Mouse (Mus musculus) midbrain, embryonic 14.5 days (tissue): ENCODE measurements at regions not wholly inside any gene's neighbourhood (a gene's known extent, or its start where the extent isn't known, plus 50 kb on each side); places are given as distances from the start of the nearest gene placed in this dataset.

Source experiments
- ATAC-seq: fragments of 200-750 bp; cut with Nextera tagmentation; 2 replicates; pipeline ENCODE4 v1.8.0; 2017; ENCODE audit warnings: moderate number of reproducible peaks, moderate library complexity; ENCODE audit not compliant: low FRiP score, low TSS enrichment
- DNase-seq: peaks from one replicate; pipeline ENCODE4 v3.0.0-alpha.2; 2015
- H3K27ac ChIP-seq: fragments of 300-500 bp; sonication (generic); replicated peaks from 2 replicates; pipeline ENCODE4 v1.5.1; 2014; ENCODE audit warnings: mild to moderate bottlenecking, low read depth, low read length, moderate library complexity
- H3K27me3 ChIP-seq: fragments of 300-500 bp; sonication (generic); 2 replicates; pipeline ENCODE4 v1.6.1; 2014; ENCODE audit warnings: low read length, control low read depth, mixed read lengths; ENCODE audit not compliant: control insufficient read depth, insufficient read depth
- H3K36me3 ChIP-seq: fragments of 300-500 bp; sonication (generic); 2 replicates; pipeline ENCODE4 v1.6.1; 2014; ENCODE audit warnings: low read length, control low read depth; ENCODE audit not compliant: control insufficient read depth, insufficient read depth
- H3K4me1 ChIP-seq: fragments of 300-500 bp; sonication (generic); 2 replicates; pipeline ENCODE4 v1.6.1; 2014; ENCODE audit warnings: mild to moderate bottlenecking, antibody characterized with exemption, low read length, control low read depth; ENCODE audit not compliant: control insufficient read depth, insufficient read depth
- H3K4me2 ChIP-seq: fragments of 300-500 bp; sonication (generic); 2 replicates; pipeline ENCODE4 v1.6.1; 2014; ENCODE audit warnings: mild to moderate bottlenecking, low read length, moderate library complexity
- H3K4me3 ChIP-seq: fragments of 300-500 bp; sonication (generic); replicated peaks from 2 replicates; pipeline ENCODE4 v1.5.1; 2014; ENCODE audit warnings: low read depth, low read length
- H3K9ac ChIP-seq: fragments of 300-500 bp; sonication (generic); replicated peaks from 2 replicates; pipeline ENCODE4 v1.6.1; 2014; ENCODE audit warnings: mild to moderate bottlenecking, low read length, moderate library complexity
- H3K9me3 ChIP-seq: fragments of 300-500 bp; sonication (generic); 2 replicates; pipeline ENCODE4 v1.6.1; 2016; ENCODE audit warnings: low read length, control low read depth, mixed read lengths; ENCODE audit not compliant: control insufficient read depth
- WGBS: fragments of 180-500 bp; shearing (Covaris S2); extraction: QIAGEN DNeasy Blood & Tissue Kit; methylation state at CpG from one replicate; pipeline ENCODE4 v1.1.7; 2014; 5-methylcytosine and 5-hydroxymethylcytosine counted together

- H3K4me3 ChIP-seq, result no peak overlapping the region
- DNase-seq, result no peak
- 93% methylated on average over 4 of the region's 4 CpGs for WGBS
- no peak overlapping the region for H3K27ac ChIP-seq
- no peaks in the 10 kb centered on the region for H3K36me3 ChIP-seq
- no peak for ATAC-seq
- H3K27me3 ChIP-seq, result no peaks in the 10 kb centered on the region
- H3K4me1 ChIP-seq, result no peaks in the 10 kb centered on the region
- no peak overlapping the region for H3K4me2 ChIP-seq
- no peaks in the 10 kb centered on the region for H3K9me3 ChIP-seq
- no peak overlapping the region for H3K9ac ChIP-seq
Measured at GRCm38 (mm10) chr16:7767691-7768090, 657.2 kb downstream of the Tmem114 start.

DNA sequence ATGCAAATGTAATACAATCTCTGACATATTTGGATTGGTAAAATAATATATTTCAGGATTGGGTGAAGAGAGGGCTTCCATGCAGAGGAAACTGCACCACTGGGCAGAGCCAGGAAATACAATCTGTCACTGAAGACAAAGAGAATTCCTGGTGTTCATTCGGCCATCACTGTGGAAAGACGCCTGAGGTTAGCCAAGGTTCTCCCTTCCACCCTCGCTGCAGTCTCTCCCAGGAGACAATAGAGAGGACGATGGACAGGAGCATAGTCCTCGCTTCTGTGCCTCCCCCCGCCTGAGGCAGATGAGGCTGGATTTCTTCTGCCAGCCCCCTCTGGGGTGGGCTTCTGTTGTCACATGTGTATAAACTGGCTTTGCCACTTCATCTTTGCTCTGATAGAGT is 660.6 kb downstream of the Tmem114 start:
- Histone ChIP-seq H3K4me2 (no peak overlapping the region), H3K4me3 (no peak overlapping the region), H3K9ac (no peak overlapping the region), H3K27me3 (no peaks in the 10 kb centered on the region), H3K4me1 (no peaks in the 10 kb centered on the region), H3K9me3 (no peaks in the 10 kb centered on the region), H3K36me3 (no peaks in the 10 kb centered on the region), H3K27ac (no peak overlapping the region)
- DNase-seq (peak; percentile 27), ATAC-seq (no peak)
- WGBS, result 6% methylated on average over 6 of the region's 6 CpGs

DNA sequence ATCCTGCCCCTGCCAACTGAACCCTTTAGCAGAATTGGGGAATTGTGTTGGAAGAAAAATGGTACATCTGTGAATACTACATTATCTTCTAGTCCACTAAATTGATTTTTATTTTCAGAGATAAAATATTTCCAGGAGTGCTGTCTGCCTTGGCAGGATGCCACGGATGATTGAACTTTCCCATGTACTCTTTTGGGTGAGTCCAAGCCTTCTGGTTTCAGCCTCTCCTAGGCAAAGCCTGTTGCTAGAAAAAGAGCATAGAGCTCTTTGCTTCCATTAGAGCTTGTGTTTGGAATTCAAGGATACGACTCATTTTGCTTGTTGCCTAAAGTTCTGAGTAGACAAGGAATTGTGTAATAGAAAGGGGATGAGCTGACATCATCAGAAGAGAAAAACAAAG is 696.8 kb downstream of the Tmem114 start:
- no peaks in the 10 kb centered on the region for H3K27me3 ChIP-seq
- H3K4me3 ChIP-seq, result no peak overlapping the region
- no peaks in the 10 kb centered on the region for H3K36me3 ChIP-seq
- no peak overlapping the region for H3K4me2 ChIP-seq
- DNase-seq, result peak; percentile 3
- no peak overlapping the region for H3K27ac ChIP-seq
- H3K9ac ChIP-seq, result no peak overlapping the region
- H3K4me1 ChIP-seq, result no peaks in the 10 kb centered on the region
- H3K9me3 ChIP-seq, result peaks cover 6% of the 10 kb centered on the region; the same call in 1 of the 2 replicates
- WGBS, result 84% methylated on average over 2 of the region's 2 CpGs
- ATAC-seq, result no peak

DNA sequence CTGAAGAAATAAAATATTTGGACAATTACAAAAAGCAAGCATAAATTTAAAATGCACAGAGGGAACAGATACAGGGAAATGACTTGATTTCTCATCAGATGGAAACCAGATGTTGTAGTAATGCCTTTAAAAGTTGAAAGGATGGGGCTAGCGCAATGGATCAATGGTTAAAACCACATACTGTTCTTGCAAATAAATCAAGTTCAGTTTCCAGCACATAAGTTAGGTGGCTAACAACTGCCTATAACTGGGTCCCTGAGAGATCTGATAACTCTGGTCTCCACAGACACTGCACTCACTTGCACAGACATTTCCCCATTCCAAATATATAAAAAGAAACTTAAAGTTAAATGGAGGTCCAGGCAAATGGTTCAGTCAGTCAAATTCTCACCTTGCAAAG is 699.7 kb downstream of the Tmem114 start:
- 96% methylated on average over 1 of the region's 1 CpGs for WGBS
- no peak for ATAC-seq
- H3K4me1 ChIP-seq, result no peaks in the 10 kb centered on the region

DNA sequence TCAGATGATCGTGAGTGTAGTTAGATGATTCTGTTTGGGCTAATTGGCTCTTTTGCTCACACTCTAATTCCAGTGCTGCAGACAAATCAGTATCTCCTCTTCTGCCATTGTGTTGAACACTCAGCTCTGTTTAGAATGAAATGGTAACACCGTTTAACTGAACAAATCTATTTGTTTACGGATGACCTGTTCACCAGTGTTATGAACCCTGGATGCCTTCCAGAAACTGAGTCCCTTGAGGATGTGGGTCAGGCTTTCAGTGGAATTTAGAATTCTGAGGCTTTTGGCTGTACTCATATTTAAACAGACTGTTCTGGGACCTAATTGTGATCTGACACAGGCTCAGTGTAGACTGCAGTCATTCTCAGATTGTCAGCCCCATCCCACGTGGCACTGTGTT is 723.5 kb downstream of the Tmem114 start:
- ATAC-seq (no peak), DNase-seq (peak; percentile 19)
- H3K27me3 ChIP-seq, result no peaks in the 10 kb centered on the region
- H3K9me3 ChIP-seq, result no peaks in the 10 kb centered on the region
- WGBS, result 63% methylated on average over 4 of the region's 4 CpGs
- H3K4me1 ChIP-seq, result no peaks in the 10 kb centered on the region
- no peak overlapping the region for H3K4me3 ChIP-seq
- no peaks in the 10 kb centered on the region for H3K36me3 ChIP-seq
- no peak overlapping the region for H3K9ac ChIP-seq
- H3K4me2 ChIP-seq, result no peak overlapping the region
- no peak overlapping the region for H3K27ac ChIP-seq

More for the DNA sequence above, 699.7 kb downstream of the Tmem114 start:
- no peaks in the 10 kb centered on the region for H3K36me3 ChIP-seq
- H3K27me3 ChIP-seq, result no peaks in the 10 kb centered on the region
- H3K9me3 ChIP-seq, result no peaks in the 10 kb centered on the region
- no peak overlapping the region for H3K4me3 ChIP-seq
- DNase-seq, result no peak
- no peak overlapping the region for H3K4me2 ChIP-seq
- no peak overlapping the region for H3K27ac ChIP-seq
- no peak overlapping the region for H3K9ac ChIP-seq

GRCm38 (mm10) chr16:7685484-7685883 is 739.5 kb downstream of the Tmem114 start:
- Histone ChIP-seq H3K9ac (no peak overlapping the region), H3K9me3 (no peaks in the 10 kb centered on the region), H3K4me1 (no peaks in the 10 kb centered on the region), H3K4me2 (no peak overlapping the region), H3K27me3 (no peaks in the 10 kb centered on the region), H3K4me3 (no peak overlapping the region), H3K36me3 (no peaks in the 10 kb centered on the region), H3K27ac (no peak overlapping the region)
- ATAC-seq (no peak), DNase-seq (no peak)

- WGBS, result 19% methylated on average over 2 of the region's 2 CpGs
- H3K27ac ChIP-seq, result no peak overlapping the region
- no peaks in the 10 kb centered on the region for H3K9me3 ChIP-seq
- DNase-seq (no peak), ATAC-seq (no peak)
- no peaks in the 10 kb centered on the region for H3K27me3 ChIP-seq
- no peak overlapping the region for H3K4me2 ChIP-seq
- no peak overlapping the region for H3K4me3 ChIP-seq
- H3K4me1 ChIP-seq, result no peaks in the 10 kb centered on the region
- no peaks in the 10 kb centered on the region for H3K36me3 ChIP-seq
- no peak overlapping the region for H3K9ac ChIP-seq
Measured at GRCm38 (mm10) chr16:7666096-7666495, 758.8 kb downstream of the Tmem114 start.

- ATAC-seq (no peak), DNase-seq (peak; percentile 76)
- H3K27me3 ChIP-seq, result no peaks in the 10 kb centered on the region
- H3K4me2 ChIP-seq, result no peak overlapping the region
- H3K36me3 ChIP-seq, result no peaks in the 10 kb centered on the region
- no peak overlapping the region for H3K4me3 ChIP-seq
- 0 out of 2 replicates have a peak, but pooled peaks cover 4% of the 10 kb centered on the region for H3K4me1 ChIP-seq
- 46% methylated on average over 9 of the region's 9 CpGs for WGBS
- no peak overlapping the region for H3K9ac ChIP-seq
- H3K27ac ChIP-seq, result no peak overlapping the region
- no peaks in the 10 kb centered on the region for H3K9me3 ChIP-seq
Measured at GRCm38 (mm10) chr16:7658133-7658532, 766.8 kb downstream of the Tmem114 start.

DNA sequence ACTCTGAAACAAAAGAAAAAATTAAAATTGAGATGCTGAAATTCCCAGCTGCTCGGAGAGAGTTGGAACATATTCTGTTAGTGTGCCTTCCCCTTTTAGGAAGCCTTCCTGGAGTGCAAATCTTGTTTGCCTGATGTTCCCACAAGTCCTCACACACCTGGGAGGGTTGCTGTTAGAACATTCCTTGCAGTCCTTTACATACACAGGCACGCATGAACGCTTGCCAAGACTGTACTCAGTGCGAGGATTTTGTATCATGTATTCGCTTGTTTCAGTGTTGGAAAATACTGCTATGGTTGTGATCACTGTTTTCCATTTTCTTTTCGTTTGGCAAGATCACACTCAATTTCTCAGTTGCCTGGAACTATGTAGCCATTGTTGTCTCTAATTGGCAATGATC is 770.5 kb downstream of the Tmem114 start:
- DNase-seq (no peak), ATAC-seq (no peak)
- Histone ChIP-seq H3K4me3 (no peak overlapping the region), H3K4me1 (0 out of 2 replicates have a peak, but pooled peaks cover 11% of the 10 kb centered on the region), H3K27me3 (no peaks in the 10 kb centered on the region), H3K27ac (no peak overlapping the region), H3K4me2 (no peak overlapping the region), H3K36me3 (no peaks in the 10 kb centered on the region), H3K9me3 (no peaks in the 10 kb centered on the region), H3K9ac (no peak overlapping the region)
- WGBS, result 88% methylated on average over 6 of the region's 6 CpGs
